Mouse (Mus musculus) B cell, adult 2 months (primary cell): ENCODE data around the gene Trub2.

Experiments used
- DNase-seq, 2 experiments: peaks; one replicate each; pipeline ENCODE4 v3.0.0; 2022

Trub2 gene

GRCm38 (mm10) chr2:29723132-29723531, 65.2 kb downstream of the Trub2 start:
- no peak for DNase-seq

GRCm38 (mm10) chr2:29718581-29718980, 69.7 kb downstream of the Trub2 start:
- no peak for DNase-seq

GRCm38 (mm10) chr2:29716691-29717090, 71.6 kb downstream of the Trub2 start:
- DNase-seq: no peak

- DNase-seq: no peak
Measured at GRCm38 (mm10) chr2:29716143-29716542, 72.2 kb downstream of the Trub2 start.

GRCm38 (mm10) chr2:29714127-29714526, 74.2 kb downstream of the Trub2 start:
- no peak for DNase-seq

- DNase-seq: no peak
Measured at GRCm38 (mm10) chr2:29713501-29713900, 74.8 kb downstream of the Trub2 start.

GRCm38 (mm10) chr2:29711877-29712276, 76.4 kb downstream of the Trub2 start:
- no peak for DNase-seq
